Mouse (Mus musculus): ENCODE measurements around the gene Prmt3.

DNA sequence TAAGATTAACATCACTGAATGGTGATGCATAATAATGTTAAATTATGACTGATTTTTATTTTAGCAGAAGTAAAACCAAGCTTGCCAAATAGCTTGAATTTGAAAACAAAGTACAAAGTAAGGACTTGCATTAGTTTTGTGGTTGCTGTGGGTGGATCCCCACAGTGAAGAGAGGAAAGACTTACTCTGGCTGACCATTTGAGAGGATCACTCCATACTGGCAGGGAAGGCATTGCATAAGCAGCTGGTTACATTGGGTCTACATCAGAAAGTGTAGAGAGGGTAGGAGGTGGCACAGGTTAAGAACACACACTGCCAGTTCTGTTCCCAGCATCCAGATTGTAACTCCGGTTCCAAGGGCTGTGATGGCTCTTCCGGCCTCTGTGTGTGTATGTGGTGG, 4.9 kb downstream of the Prmt3 start:
- TF ChIP-seq EP300 (IDR thresholded peaks at IDR 0.05; ENCODE audit: low read depth), result no peak
- TF ChIP-seq CTCF (IDR thresholded peaks at IDR 0.05; ENCODE audit: low read depth), result no peak
